Mouse (Mus musculus) kidney, postnatal 0 days (tissue): Measurements from ENCODE around the gene Uimc1. TPM values are rescaled to one million over a fixed set of nuclear protein-coding genes. Genes with fewer than 3 reads are reported as not detected.

Experiments
- ATAC-seq: fragments of 200-750 bp; cut with Nextera tagmentation; replicated peaks from 2 replicates; pipeline ENCODE4 v1.8.0; 2017; ENCODE audit warnings: low read depth, moderate number of reproducible peaks, moderate TSS enrichment, moderate library complexity; ENCODE audit not compliant: low FRiP score
- DNase-seq: peaks from one replicate; pipeline ENCODE4 v3.0.0-alpha.2; 2016; ENCODE audit warnings: low spot score
- H3K27ac ChIP-seq: fragments of 300-500 bp; sonication (generic); 2 replicates; pipeline ENCODE4 v1.5.1; 2014; ENCODE audit warnings: mild to moderate bottlenecking
- H3K27me3 ChIP-seq: fragments of 300-500 bp; sonication (generic); 2 replicates; pipeline ENCODE4 v1.6.1; 2014; ENCODE audit warnings: low read length, mixed read lengths; ENCODE audit not compliant: insufficient read depth
- H3K36me3 ChIP-seq: fragments of 300-500 bp; sonication (generic); 2 replicates; pipeline ENCODE4 v1.6.1; 2014; ENCODE audit warnings: low read length, mixed read lengths; ENCODE audit not compliant: insufficient read depth
- H3K4me1 ChIP-seq: fragments of 300-500 bp; sonication (generic); replicated peaks from 2 replicates; pipeline ENCODE4 v1.6.1; 2014; ENCODE audit warnings: antibody characterized with exemption, low read length, mixed read lengths; ENCODE audit not compliant: insufficient read depth
- H3K4me2 ChIP-seq: fragments of 300-500 bp; sonication (generic); 2 replicates; pipeline ENCODE4 v1.6.1; 2014; ENCODE audit warnings: mild to moderate bottlenecking, low read length, moderate library complexity, mixed read lengths
- H3K4me3 ChIP-seq: fragments of 300-500 bp; sonication (generic); replicated peaks from 2 replicates; pipeline ENCODE4 v1.5.1; 2014; ENCODE audit warnings: low read depth, low read length
- H3K9ac ChIP-seq: fragments of 300-500 bp; sonication (generic); 2 replicates; pipeline ENCODE4 v1.6.1; 2014; ENCODE audit warnings: low read depth, low read length
- H3K9me3 ChIP-seq: fragments of 300-500 bp; sonication (generic); replicated peaks from 2 replicates; pipeline ENCODE4 v1.6.1; 2016; ENCODE audit warnings: low read length, inconsistent platforms, mixed read lengths
- CTCF ChIP-seq: IDR thresholded peaks from 2 replicates; pipeline ENCODE4 v1.5.1; 2016; ENCODE audit warnings: antibody characterized with exemption, low read depth, mild to moderate bottlenecking, moderate library complexity
- WGBS: fragments of 180-500 bp; shearing (Covaris S2); extraction: QIAGEN DNeasy Blood & Tissue Kit; methylation state at CpG from one replicate; pipeline ENCODE4 v1.1.7; 2014; 5-methylcytosine and 5-hydroxymethylcytosine counted together
- polyA plus RNA-seq: library from polyadenylated mRNA; unstranded; fragments of >200 nt; fragmentation: Nextera tagmentation; extraction: Ambion mirVana; gene quantifications from 2 replicates; pipeline ENCODE4 v1.2.1, GENCODE M21; 2015

Gene Uimc1
- polyA plus RNA-seq, 1 experiment from 2014 or later = 27.9 TPM

- Histone ChIP-seq H3K9me3 (no peaks in the 10 kb centered on the region), H3K4me2 (no peak overlapping the region), H3K9ac (no peak overlapping the region), H3K27ac (no peak overlapping the region), H3K27me3 (no peaks in the 10 kb centered on the region), H3K4me3 (no peak overlapping the region), H3K36me3 (no peaks in the 10 kb centered on the region), H3K4me1 (peaks cover 7% of the 10 kb centered on the region; the same call in 1 of the 2 replicates)
- DNase-seq (no peak), ATAC-seq (no peak)
- TF ChIP-seq CTCF = no peak
- 84% methylated on average over 7 of the region's 7 CpGs for WGBS
Observed at GRCm38 (mm10) chr13:54992215-54992614, 107.9 kb downstream of the Uimc1 start.

GRCm38 (mm10) chr13:54988181-54988760 lies 111.8 kb downstream of the Uimc1 start:
- no peak for ATAC-seq
- no peak for TF ChIP-seq CTCF
- Histone ChIP-seq H3K27ac (no peak overlapping the region), H3K4me2 (no peak overlapping the region), H3K9me3 (no peaks in the 10 kb centered on the region), H3K9ac (no peak overlapping the region), H3K36me3 (no peaks in the 10 kb centered on the region), H3K4me1 (peaks cover 8% of the 10 kb centered on the region; the same call in 1 of the 2 replicates), H3K4me3 (no peak overlapping the region), H3K27me3 (no peaks in the 10 kb centered on the region)
- 37% methylated on average over 7 of the region's 7 CpGs for WGBS
- no peak for DNase-seq

- Histone ChIP-seq H3K4me3 (no peak overlapping the region), H3K4me2 (no peak overlapping the region), H3K9ac (no peak overlapping the region), H3K27ac (no peak overlapping the region), H3K9me3 (no peaks in the 10 kb centered on the region), H3K36me3 (no peaks in the 10 kb centered on the region), H3K27me3 (no peaks in the 10 kb centered on the region), H3K4me1 (peaks cover 8% of the 10 kb centered on the region; the same call in 1 of the 2 replicates)
- ATAC-seq (no peak), DNase-seq (no peak)
- no peak for TF ChIP-seq CTCF
- WGBS = 44% methylated on average over 9 of the region's 9 CpGs
Observed at GRCm38 (mm10) chr13:54987405-54987804, 112.7 kb downstream of the Uimc1 start.

GRCm38 (mm10) chr13:54983614-54984013 lies 116.5 kb downstream of the Uimc1 start:
- H3K4me3 ChIP-seq = no peak overlapping the region
- DNase-seq (no peak), ATAC-seq (no peak)
- no peaks in the 10 kb centered on the region for H3K27me3 ChIP-seq
- 57% methylated on average over 2 of the region's 2 CpGs for WGBS
- no peak overlapping the region for H3K9ac ChIP-seq
- no peaks in the 10 kb centered on the region for H3K36me3 ChIP-seq
- no peak overlapping the region for H3K4me2 ChIP-seq
- H3K9me3 ChIP-seq = no peaks in the 10 kb centered on the region
- no peak overlapping the region for H3K27ac ChIP-seq
- peak; percentile 51 for TF ChIP-seq CTCF
- H3K4me1 ChIP-seq = peaks cover 5% of the 10 kb centered on the region; the same call in 1 of the 2 replicates

GRCm38 (mm10) chr13:54983001-54983400 lies 117.1 kb downstream of the Uimc1 start:
- WGBS = 69% methylated on average over 8 of the region's 8 CpGs
- ATAC-seq = no peak

GRCm38 (mm10) chr13:54980957-54981356 lies 119.1 kb downstream of the Uimc1 start:
- Histone ChIP-seq H3K27me3 (no peaks in the 10 kb centered on the region), H3K9ac (no peak overlapping the region), H3K36me3 (no peaks in the 10 kb centered on the region), H3K4me1 (no peaks in the 10 kb centered on the region), H3K27ac (no peak overlapping the region), H3K9me3 (no peaks in the 10 kb centered on the region), H3K4me3 (no peak overlapping the region), H3K4me2 (no peak overlapping the region)
- 69% methylated on average over 12 of the region's 12 CpGs for WGBS
- no peak for DNase-seq
- ATAC-seq = no peak
- no peak for TF ChIP-seq CTCF

More at GRCm38 (mm10) chr13:54983001-54983400, 117.1 kb downstream of the Uimc1 start:
- Histone ChIP-seq H3K4me1 (peaks cover 5% of the 10 kb centered on the region; the same call in 1 of the 2 replicates), H3K27me3 (no peaks in the 10 kb centered on the region), H3K9me3 (no peaks in the 10 kb centered on the region), H3K27ac (no peak overlapping the region), H3K4me2 (no peak overlapping the region), H3K4me3 (no peak overlapping the region), H3K9ac (no peak overlapping the region), H3K36me3 (no peaks in the 10 kb centered on the region)
- no peak for TF ChIP-seq CTCF
- DNase-seq = no peak

GRCm38 (mm10) chr13:54978804-54979203 lies 121.3 kb downstream of the Uimc1 start:
- 49% methylated on average over 8 of the region's 8 CpGs for WGBS
- H3K9ac ChIP-seq = no peak overlapping the region
- no peaks in the 10 kb centered on the region for H3K27me3 ChIP-seq
- no peaks in the 10 kb centered on the region for H3K4me1 ChIP-seq
- no peak overlapping the region for H3K27ac ChIP-seq
- H3K4me3 ChIP-seq = no peak overlapping the region
- no peaks in the 10 kb centered on the region for H3K36me3 ChIP-seq
- DNase-seq (no peak), ATAC-seq (no peak)
- no peak overlapping the region for H3K4me2 ChIP-seq
- H3K9me3 ChIP-seq = no peaks in the 10 kb centered on the region
- TF ChIP-seq CTCF = no peak

Other genes with a start within 250 kb of the Uimc1 start
- gene Unc5a, start 150.9 kb downstream of the Uimc1 start, polyA plus RNA-seq = 1.4 and 1.5 TPM in 2 replicates
- gene Hk3, start 78.9 kb downstream of the Uimc1 start, polyA plus RNA-seq = 0.61 and 0.85 TPM in 2 replicates
- gene Zfp346, start 5.0 kb upstream of the Uimc1 start, polyA plus RNA-seq = 11.8 and 13.1 TPM in 2 replicates
- not detected in 2 replicates for gene Gm17617, start 33.2 kb upstream of the Uimc1 start, polyA plus RNA-seq
- gene Fgfr4, start 52.3 kb upstream of the Uimc1 start, polyA plus RNA-seq = 14.6 and 15.8 TPM in 2 replicates
- 51.7 and 52.5 TPM in 2 replicates for gene Nsd1, start 109.5 kb upstream of the Uimc1 start, polyA plus RNA-seq
- 398 and 435 TPM in 2 replicates for gene Prelid1, start 220.2 kb upstream of the Uimc1 start, polyA plus RNA-seq
- 84.8 and 93.1 TPM in 2 replicates for gene Rab24, start 221.6 kb upstream of the Uimc1 start, polyA plus RNA-seq
- 14.9 and 15.1 TPM in 2 replicates for gene Mxd3, start 229.5 kb upstream of the Uimc1 start, polyA plus RNA-seq